Mouse (Mus musculus) monocyte, adult 2 months (primary cell): ENCODE measurements at regions not wholly inside any gene's neighbourhood (a gene's known extent, or its start where the extent isn't known, plus 50 kb on each side); places are given as distances from the start of the nearest gene placed in this dataset.

ENCODE experiments used
- DNase-seq, 2 experiments: peaks; one replicate each; pipeline ENCODE4 v3.0.0; 2022; ENCODE audit warnings: low spot score in 2 of 2, low read depth in 1 of 2

DNA sequence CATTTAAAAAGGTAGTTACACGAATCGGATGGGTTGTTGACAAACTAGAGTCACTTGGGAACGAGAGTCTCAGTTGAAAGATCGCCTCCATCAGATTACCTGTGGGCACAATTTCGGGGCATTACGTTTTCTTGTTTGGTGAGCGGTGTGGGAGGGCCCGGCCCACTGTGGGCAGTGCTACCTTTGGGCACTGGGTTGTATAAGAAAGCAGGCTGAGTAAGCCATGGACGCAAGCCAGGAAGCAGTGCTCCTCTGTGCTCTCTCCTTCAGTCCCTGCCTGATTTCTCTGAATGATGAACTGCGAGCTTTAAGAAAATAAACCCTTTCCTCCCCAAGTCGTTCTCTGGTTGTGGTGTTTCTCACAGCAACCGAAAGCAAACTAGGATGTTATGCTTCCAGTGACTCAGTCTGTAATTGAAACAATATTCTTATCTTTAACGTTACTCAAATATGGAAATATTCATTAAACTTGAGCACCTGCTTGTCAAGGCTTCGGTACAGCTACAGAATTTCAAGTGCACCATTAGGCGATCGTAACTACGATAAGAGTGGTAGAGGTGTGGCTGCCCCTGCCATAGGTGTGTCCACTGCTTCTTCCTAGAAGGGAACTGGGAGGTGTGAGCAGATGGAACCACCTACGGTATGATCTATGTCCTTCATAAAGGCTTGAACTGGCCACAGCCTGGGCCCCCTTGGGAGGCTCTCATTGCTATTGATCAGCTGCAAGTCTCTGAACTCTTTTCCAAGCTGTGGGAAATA is 119.2 kb upstream of the Tsc22d1 start:
- no peak for DNase-seq

DNA sequence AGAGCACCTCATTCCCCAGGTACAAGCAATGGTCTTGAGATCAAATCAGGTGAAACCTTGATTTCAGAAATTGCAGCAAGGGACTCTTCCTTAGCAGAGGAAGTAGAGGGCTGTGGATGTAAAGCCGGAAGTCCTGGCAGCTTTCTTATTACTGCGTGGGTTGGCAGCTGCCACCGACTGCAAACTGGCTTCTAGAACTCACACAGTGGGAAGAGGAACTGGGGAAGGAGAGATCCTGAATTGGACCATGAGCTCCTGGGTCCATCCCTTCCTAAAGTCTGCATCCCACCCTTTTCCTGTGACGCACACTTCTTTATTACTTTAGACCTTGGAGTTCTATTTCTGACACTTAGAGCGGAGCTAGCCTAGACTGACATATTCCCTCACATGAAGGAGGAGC is 116.9 kb upstream of the Tsc22d1 start:
- DNase-seq = no peak

DNA sequence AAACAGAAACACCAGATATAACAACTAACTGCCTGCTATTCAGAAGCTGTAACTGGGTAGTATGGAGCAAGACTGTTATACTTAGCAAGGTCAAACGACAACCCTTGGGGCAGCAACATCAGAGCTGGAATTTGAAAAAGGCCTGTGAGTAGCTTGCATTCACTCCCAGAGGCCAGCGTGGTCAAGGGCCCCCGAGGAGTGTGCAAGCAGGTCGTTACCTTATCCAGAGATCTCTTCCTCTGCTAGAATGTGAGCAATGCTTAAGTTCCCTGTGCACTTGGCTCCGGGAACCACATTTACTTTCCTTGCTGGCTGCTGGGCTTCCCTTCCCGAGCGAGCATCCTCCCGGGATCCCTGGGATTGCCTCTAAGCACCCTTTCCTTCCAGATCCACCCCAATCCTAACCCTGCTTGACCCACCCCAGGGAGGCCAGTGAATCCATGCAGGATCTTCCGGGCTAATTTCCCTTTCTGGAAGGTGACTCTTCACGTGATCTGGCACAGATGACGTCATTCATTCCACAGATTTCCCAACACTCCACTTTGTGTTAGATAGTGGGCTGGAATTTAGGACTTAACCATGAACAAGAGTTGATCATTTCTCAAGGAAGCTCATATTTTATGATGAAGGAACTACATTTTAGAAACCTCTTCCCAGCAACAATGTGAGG is 112.3 kb upstream of the Tsc22d1 start:
- no peak for DNase-seq

DNA sequence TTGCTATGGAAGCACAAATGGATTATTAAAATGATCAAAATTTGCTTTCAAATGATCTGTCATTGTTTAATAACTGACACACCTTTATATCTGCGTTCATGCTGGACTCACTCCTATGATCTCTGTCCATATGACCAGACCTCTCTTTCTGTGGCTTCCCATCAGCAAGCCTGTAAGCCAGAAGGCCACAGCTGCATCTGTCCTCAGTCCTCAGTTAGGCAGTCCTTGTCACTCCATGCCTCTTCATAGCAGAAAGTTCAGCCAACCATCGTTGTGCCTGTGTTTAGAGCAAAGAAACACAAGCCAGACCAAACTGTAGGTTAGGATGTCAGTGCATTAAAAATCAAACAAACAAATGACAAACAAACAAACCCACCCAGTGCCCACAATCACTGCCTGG is 107.2 kb upstream of the Tsc22d1 start:
- DNase-seq = no peak

DNA sequence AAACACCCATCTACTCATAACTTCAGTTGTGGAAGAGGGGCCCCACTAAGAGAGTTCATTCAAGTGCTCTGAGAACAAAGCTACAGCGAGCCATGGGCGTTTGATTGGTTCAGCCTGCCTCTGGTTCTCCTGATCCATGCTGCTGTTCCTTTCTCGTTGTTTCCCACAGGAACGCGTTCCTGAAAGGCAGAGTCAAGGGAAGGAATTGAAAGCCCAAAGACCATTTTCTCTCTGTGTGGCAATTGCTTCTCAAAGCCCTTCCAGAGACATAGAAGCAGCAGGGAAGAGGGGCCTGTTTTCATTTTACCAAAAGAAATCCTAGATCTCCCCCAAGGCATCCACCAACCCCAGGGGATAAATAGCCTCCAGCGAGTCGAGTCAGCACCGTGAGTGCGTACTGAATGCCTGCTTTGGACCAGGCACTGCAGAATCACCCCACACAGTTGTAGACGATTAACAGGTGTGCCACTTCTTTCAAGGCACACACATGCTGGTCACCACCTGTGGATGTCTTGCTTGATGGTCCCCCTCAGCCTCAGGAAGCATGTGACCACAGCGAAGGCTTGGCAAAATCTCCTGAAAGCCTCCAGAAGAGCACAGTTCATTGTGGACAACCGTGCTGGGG is 106.5 kb upstream of the Tsc22d1 start:
- DNase-seq = no peak

DNA sequence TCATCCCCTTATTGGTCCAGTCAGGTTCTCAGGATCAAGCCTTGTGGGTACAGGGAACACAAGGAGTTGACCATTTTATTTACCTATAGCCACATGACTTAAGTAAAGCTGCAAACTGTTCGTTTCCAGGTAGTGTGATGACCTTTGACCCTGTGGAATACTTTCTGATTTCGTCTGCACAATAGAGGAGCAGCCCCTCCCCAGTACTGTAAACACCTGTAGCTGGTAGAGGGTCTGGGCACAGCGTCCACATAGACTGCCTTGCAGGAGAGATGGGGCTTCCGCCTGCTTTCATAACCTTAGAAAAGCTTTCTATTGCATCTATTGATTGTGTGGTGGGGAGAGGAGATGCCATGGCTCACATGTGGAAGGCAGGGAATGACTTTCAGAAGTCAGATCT is 105.2 kb upstream of the Tsc22d1 start:
- no peak for DNase-seq

DNA sequence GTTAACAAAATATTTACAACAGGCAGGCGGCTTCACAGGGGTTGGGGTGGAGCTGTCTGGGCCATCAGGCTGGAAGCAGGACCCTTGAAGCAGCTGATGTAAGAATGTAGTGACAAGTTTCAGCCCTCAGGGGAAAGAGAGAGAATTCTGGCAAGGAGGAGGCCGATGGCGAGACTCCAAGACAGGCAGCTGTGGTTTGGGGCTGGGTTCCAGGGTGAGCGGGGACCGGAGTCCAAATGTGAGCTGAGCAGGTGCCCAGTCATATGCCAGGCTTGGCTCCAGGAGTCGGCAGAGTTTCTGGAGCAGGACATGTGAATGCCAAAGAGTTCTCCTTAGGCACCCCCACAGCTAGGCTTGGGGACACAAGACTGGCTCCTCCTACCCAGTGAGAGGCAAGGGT is 104.5 kb upstream of the Tsc22d1 start:
- no peak for DNase-seq

DNA sequence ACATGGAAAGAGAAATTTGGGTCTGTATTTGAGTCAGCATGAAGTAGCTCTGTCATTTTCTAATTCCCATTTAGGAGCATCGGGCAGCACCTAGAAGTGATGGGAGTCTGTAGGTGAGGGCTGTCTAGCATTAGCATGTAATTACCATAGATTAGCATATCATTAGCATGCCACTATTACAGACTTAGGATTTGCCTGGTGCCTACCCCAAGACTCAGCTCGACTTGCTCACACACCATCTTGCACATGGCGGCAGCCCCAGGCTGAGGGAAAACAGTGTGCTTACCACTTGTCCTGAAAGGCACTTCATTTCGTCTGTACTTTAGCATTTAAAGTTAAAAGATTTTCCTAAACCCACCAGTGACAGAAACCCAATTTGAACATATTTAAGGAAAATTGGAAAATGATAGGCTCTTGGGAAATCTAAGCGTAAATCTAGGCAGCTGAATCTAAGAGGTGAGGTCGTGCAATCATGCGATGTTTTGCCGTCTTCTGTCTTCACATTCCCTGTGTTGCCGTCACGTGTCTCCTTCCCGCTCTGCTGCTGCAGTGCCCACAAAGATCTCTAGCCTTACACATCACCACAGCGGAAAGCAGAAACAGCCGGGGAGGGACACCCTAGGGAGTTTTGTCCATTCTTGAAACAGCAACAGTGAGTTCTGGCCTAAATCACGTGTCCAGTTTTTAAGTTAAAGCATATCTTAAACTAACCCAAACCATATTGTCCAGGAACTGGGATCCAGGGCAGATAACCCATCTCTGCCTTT is 101.2 kb upstream of the Tsc22d1 start:
- DNase-seq = no peak

DNA sequence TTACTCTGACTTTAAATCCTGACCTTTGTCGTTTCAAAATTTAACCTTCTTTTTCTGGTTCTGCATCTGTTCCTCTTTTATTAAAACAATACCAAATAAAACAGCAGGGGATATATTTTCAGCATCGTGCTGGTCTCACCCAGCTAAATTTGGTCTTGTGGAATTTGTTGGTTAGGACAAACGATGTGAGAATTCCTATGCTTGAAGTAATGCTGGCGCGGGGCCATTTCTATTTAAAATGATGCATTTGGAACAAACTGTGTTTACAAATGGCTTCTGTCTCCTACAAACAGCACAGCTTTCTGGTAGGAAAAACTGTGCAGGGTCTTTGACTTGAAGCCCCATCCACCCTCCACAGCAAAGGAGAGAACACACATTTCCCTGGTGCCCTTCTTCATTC is 96.3 kb upstream of the Tsc22d1 start:
- no peak for DNase-seq

DNA sequence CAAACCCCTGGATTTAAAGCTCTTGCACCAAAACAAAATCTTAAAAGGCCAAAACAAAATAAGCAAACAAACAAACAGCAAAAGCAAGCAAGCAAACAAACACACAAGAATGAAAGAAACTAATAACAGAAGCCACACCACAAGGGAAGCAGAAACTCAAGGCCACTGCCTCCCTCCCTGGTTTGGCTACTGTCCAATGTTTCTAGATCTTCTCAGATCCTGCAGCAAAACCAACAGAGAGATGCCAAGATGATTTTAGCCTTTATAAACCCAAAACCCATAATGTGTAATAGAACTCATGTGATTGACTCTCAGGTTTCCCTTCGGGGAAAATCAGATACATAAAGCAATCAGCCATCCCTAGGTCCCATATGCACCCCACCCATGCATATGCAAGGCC is 90.5 kb upstream of the Tsc22d1 start:
- no peak for DNase-seq

DNA sequence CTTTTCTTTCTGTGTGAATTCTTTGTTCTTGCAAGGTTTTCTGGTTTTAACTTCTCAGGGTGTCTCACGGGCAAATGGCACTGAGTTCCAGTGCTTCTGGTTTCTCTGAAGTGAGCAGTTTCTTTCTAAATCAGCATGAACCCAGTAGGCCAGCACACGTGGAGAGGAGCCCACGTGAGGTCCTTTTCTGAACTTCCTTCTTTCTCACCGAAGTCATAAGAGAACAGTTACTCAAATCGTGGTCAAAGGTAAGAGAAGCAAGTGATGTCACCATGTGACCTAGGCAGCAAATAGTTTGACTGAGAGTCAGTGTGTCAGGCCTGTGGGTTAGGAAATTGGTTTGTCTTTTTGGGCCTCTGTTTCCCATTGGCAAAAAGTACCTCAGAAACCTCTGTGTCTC is 84.8 kb upstream of the Tsc22d1 start:
- DNase-seq = no peak

DNA sequence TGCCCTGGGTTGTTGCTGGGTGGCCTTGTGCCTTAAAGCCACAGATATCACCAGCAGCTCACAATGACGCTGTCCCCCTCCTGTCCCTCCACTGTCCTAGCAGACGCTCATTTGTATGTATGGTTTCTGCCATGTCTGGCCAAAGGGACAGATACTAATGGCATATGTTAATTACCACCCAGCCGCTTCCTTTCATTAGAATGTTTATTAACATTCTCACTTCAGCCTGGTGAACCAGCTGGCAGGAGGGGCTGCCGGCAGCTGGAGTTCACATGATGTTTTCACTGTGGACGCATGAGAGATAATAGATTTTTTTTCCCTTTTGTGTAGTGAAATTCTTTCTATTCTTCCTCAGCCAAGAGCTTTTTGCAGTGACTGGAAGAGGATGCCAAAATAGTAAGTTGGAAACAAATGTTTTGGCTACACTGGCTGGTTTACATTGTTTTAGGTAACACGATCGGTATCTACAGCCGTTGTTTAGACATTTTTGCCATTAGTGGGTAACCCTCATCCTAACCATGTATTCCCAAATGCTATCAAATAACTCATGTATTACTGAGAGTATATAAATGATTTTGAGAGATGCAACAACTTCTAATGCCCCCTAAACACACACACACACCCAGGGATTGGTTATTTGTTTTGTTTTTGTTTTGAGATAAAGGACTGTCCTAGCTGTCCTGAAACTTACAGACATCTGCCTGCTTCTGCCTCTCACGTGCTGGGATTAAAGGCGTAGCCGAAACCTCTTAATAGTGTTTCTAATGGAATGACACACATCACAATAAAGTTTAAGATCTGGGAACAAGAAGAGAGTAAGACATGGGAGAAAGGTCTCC is 83.0 kb upstream of the Tsc22d1 start:
- DNase-seq = no peak

DNA sequence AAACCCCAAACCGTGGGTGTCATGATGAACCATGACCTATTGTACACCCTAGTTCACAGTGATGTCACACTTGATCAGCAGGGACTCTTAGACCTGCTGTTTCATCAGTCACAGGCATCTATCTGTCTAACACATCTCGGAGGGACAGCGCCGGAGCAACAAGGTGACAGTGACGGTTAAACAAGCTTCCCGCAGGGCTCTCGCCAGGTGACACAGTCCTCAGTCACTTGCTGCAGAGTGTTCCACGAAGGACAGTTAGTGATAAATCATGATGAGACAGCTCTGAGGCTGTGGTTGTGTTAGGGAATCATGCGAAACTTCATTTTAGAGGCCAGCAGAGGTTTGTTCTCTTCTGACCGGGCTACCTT is 82.4 kb upstream of the Tsc22d1 start:
- DNase-seq = no peak

DNA sequence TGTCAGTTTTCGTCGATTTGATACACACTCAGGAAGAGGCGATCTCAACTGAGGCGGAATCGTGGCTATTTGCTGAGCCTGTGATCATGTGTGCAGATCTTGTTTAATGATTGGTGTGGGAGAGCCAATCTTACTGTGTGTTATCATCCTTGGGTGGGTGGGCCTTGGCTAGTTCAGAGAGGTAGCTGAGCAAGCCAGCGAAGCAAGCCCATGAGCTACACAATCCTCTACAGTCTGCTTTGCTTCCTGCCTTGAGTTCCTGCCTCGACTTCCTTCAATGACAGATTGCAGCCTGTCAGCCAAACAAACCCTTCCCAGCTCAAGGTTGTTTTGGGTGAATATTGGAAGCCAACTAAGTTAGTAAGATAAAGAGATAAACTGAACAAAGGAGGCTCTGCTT is 74.0 kb upstream of the Tsc22d1 start:
- no peak for DNase-seq

DNA sequence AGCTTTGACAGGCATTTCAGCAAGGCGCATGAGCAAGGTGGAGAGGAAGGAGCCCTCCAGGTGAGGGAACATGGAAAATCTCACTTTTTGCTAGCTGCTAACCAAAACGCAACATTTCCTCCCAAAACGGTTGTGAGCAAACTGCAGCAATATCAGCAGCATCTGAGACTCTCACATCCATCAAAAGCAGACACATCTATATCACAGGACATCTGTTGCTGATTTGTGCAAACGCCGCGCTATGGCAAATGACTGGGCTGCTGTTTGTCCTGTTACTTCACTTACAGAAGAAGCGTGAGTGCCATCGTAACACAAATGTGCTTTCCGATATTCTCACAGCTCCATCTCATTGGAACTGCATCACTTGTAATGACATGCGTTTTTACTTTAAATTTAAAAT is 73.5 kb upstream of the Tsc22d1 start:
- DNase-seq = no peak

DNA sequence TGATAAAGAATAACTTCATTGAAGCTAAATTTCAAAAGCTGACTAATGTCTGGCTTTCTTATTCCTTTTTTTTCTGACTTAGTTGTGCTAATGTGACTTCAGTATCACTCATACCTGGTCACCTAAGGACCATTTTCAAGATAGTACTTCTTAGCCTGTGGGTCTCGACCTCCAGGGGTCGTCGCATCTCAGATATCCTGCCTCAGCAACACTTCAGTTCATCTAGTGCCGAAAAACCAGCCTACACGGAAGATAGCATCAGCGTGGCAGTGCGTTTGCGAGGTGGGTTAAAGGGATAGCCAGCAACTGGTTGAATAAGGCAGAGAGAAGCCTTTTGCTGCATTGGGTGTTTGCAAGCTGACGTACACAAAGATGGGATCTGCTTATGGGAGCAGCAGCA is 62.9 kb upstream of the Tsc22d1 start:
- no peak for DNase-seq

DNA sequence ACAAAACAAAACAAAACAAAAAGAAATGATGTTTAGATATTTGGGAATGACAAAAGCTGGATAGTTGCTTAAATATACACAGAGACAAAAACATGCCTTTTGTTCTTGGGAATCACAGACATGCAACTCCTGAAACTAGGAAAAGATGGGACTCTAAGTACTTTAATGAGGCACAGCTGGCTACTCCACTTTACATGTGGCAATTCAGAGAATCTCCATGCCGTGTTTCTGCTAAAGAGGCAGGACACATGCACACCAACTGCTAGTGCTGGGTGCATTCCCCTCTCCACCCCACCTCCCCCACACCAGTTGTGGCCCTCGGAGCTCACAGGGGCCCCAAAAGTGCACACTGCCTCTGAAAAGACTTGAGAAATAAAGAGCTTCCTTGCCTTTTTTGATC is 58.6 kb upstream of the Tsc22d1 start:
- no peak for DNase-seq

DNA sequence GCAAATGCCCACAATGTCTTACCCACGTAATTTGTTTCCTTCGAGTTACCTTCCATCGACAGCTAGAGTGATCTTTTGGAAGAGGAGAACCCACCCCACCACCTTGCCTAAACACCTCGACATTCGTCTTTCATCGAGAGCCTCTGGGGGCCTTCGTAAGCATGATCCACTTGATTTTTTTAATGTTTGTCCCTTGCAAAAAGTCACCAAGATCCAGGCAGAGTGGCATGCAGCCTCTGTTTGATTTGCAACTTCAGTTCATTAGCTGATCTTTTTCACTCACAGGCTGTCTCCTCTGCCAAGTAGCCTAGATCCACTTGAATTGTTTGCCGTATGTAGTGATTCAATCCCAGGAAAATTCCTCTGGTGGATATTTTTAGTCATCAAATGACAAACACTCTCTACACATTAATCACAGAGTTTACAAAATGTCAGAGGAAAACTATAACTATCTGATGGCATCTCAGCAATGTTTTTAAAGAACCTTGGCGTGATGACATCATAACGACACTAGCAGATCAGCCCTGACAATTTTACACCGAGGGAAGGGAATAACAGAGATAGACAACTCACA is 54.8 kb upstream of the Tsc22d1 start:
- DNase-seq = no peak

DNA sequence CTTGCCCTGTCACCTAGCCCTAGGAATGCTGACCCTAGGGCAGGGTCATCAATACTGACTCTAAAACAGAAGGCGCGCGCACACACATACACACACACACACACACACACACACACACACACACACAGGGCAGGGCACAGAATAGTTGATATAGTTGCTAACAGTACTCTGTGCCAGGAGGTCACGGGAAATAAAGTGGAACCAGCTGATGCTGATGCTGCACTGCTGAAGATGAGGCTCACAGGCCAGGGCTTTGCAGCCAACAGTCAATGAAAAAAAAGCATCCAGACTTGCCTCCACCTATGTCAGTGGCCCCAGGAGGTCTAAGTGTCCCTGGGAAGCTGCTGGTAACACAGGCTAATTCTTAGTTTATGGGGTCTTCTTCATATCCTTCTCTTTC is 50.7 kb upstream of the Tsc22d1 start:
- DNase-seq = no peak
